Mouse (Mus musculus): ENCODE data around the gene Rpap2. TPM values are rescaled to one million over a fixed set of nuclear protein-coding genes. Genes with fewer than 3 reads are reported as not detected.

Rpap2 gene
- 18.4 and 18.7 TPM in 2 replicates for polyA plus RNA-seq (2015; fragmentation: Nextera tagmentation; extraction: Ambion mirVana)

- no peaks in the 10 kb centered on the region for H3K27me3 ChIP-seq
- H3K9ac ChIP-seq: peak within 1 kb of the TSS; percentile 68
- no peaks in the 10 kb centered on the region for H3K9me3 ChIP-seq
- peak within 1 kb of the TSS; percentile 51 for H3K4me2 ChIP-seq
- H3K4me3 ChIP-seq: peak within 1 kb of the TSS; percentile 81
- under 1% methylated on average over 47 of the region's 64 CpGs for WGBS
- peaks cover 15% of the 10 kb centered on the region for H3K36me3 ChIP-seq
- peak; percentile 94 for ATAC-seq (ENCODE audit: insufficient number of reproducible peaks, low FRiP score, low TSS enrichment, low read depth)
- peak within 1 kb of the TSS; percentile 88 for H3K27ac ChIP-seq
- H3K4me1 ChIP-seq: peaks cover 5% of the 10 kb centered on the region
Observed at GRCm38 (mm10) chr5:107597301-107598077, at the start of gene Rpap2, which contains the start of gene Glmn. Gene Rpap2, plus strand, starts transcription at chr5:107597373. Gene Glmn, minus strand, starts transcription at chr5:107597888.

- Histone ChIP-seq H3K27ac (no peak overlapping the region), H3K4me2 (no peak overlapping the region), H3K9me3 (no peaks in the 10 kb centered on the region), H3K9ac (no peak overlapping the region), H3K4me3 (no peak overlapping the region), H3K4me1 (no peaks in the 10 kb centered on the region), H3K27me3 (no peaks in the 10 kb centered on the region), H3K36me3 (peaks cover 17% of the 10 kb centered on the region)
- WGBS: 86% methylated on average over 3 of the region's 3 CpGs
- ATAC-seq (ENCODE audit: insufficient number of reproducible peaks, low FRiP score, low TSS enrichment, low read depth): no peak
Observed at GRCm38 (mm10) chr5:107547955-107548354, 49.2 kb upstream of the Rpap2 start.

GRCm38 (mm10) chr5:107548444-107548843 is 48.7 kb upstream of the Rpap2 start:
- H3K36me3 ChIP-seq: peaks cover 17% of the 10 kb centered on the region
- no peaks in the 10 kb centered on the region for H3K9me3 ChIP-seq
- H3K4me2 ChIP-seq: no peak overlapping the region
- H3K27me3 ChIP-seq: no peaks in the 10 kb centered on the region
- no peak for ATAC-seq (ENCODE audit: insufficient number of reproducible peaks, low FRiP score, low TSS enrichment, low read depth)
- no peak overlapping the region for H3K4me3 ChIP-seq
- H3K27ac ChIP-seq: no peak overlapping the region
- no peak overlapping the region for H3K9ac ChIP-seq
- no peaks in the 10 kb centered on the region for H3K4me1 ChIP-seq
- WGBS: 86% methylated on average over 3 of the region's 3 CpGs

- no peak overlapping the region for H3K4me2 ChIP-seq
- H3K36me3 ChIP-seq: peaks cover 49% of the 10 kb centered on the region
- H3K9me3 ChIP-seq: no peaks in the 10 kb centered on the region
- no peak overlapping the region for H3K4me3 ChIP-seq
- H3K27ac ChIP-seq: no peak overlapping the region
- H3K27me3 ChIP-seq: no peaks in the 10 kb centered on the region
- WGBS: 56% methylated on average over 5 of the region's 5 CpGs
- no peak overlapping the region for H3K9ac ChIP-seq
- no peaks in the 10 kb centered on the region for H3K4me1 ChIP-seq
- no peak for ATAC-seq (ENCODE audit: insufficient number of reproducible peaks, low FRiP score, low TSS enrichment, low read depth)
Observed at GRCm38 (mm10) chr5:107554336-107554735, 42.8 kb upstream of the Rpap2 start.

GRCm38 (mm10) chr5:107556969-107557368 is 40.2 kb upstream of the Rpap2 start:
- no peaks in the 10 kb centered on the region for H3K9me3 ChIP-seq
- 76% methylated on average over 3 of the region's 3 CpGs for WGBS
- no peak overlapping the region for H3K27ac ChIP-seq
- no peak overlapping the region for H3K4me3 ChIP-seq
- H3K9ac ChIP-seq: no peak overlapping the region
- H3K4me1 ChIP-seq: no peaks in the 10 kb centered on the region
- no peaks in the 10 kb centered on the region for H3K27me3 ChIP-seq
- no peak for ATAC-seq (ENCODE audit: insufficient number of reproducible peaks, low FRiP score, low TSS enrichment, low read depth)
- peaks cover 59% of the 10 kb centered on the region for H3K36me3 ChIP-seq
- no peak overlapping the region for H3K4me2 ChIP-seq

GRCm38 (mm10) chr5:107569148-107569547 is 28.0 kb upstream of the Rpap2 start:
- Histone ChIP-seq H3K9me3 (no peaks in the 10 kb centered on the region), H3K27ac (no peak overlapping the region), H3K27me3 (no peaks in the 10 kb centered on the region), H3K9ac (no peak overlapping the region), H3K4me3 (no peak overlapping the region), H3K4me1 (no peaks in the 10 kb centered on the region), H3K36me3 (peaks cover 51% of the 10 kb centered on the region), H3K4me2 (no peak overlapping the region)
- ATAC-seq (ENCODE audit: insufficient number of reproducible peaks, low FRiP score, low TSS enrichment, low read depth): no peak
- WGBS: 97% methylated on average over 9 of the region's 9 CpGs

- Histone ChIP-seq H3K27ac (peak overlapping the region; percentile 88; the same call in 1 of the 2 replicates), H3K9ac (peak overlapping the region; percentile 35; the same call in 1 of the 2 replicates), H3K4me2 (peak overlapping the region; percentile 51), H3K27me3 (no peaks in the 10 kb centered on the region), H3K36me3 (peaks cover 16% of the 10 kb centered on the region), H3K4me1 (peaks cover 5% of the 10 kb centered on the region), H3K4me3 (peak overlapping the region; percentile 81), H3K9me3 (no peaks in the 10 kb centered on the region)
- no peak for ATAC-seq (ENCODE audit: insufficient number of reproducible peaks, low FRiP score, low TSS enrichment, low read depth)
- 22% methylated on average over 4 of the region's 4 CpGs for WGBS
Observed at GRCm38 (mm10) chr5:107598380-107598779, 1.2 kb downstream of the Rpap2 start.

- Histone ChIP-seq H3K4me3 (no peak overlapping the region), H3K9ac (no peak overlapping the region), H3K27ac (no peak overlapping the region), H3K4me2 (no peak overlapping the region), H3K36me3 (peaks cover 32% of the 10 kb centered on the region), H3K4me1 (no peaks in the 10 kb centered on the region), H3K9me3 (no peaks in the 10 kb centered on the region), H3K27me3 (no peaks in the 10 kb centered on the region)
- ATAC-seq (ENCODE audit: insufficient number of reproducible peaks, low FRiP score, low TSS enrichment, low read depth): no peak
- 4% methylated on average over 2 of the region's 2 CpGs for WGBS
Observed at GRCm38 (mm10) chr5:107611224-107611623, 14.1 kb downstream of the Rpap2 start.

GRCm38 (mm10) chr5:107617986-107618385 is 20.8 kb downstream of the Rpap2 start:
- H3K9ac ChIP-seq: no peak overlapping the region
- no peaks in the 10 kb centered on the region for H3K9me3 ChIP-seq
- 87% methylated on average over 6 of the region's 6 CpGs for WGBS
- no peaks in the 10 kb centered on the region for H3K4me1 ChIP-seq
- H3K4me2 ChIP-seq: no peak overlapping the region
- ATAC-seq (ENCODE audit: insufficient number of reproducible peaks, low FRiP score, low TSS enrichment, low read depth): no peak
- no peaks in the 10 kb centered on the region for H3K27me3 ChIP-seq
- no peak overlapping the region for H3K27ac ChIP-seq
- no peak overlapping the region for H3K4me3 ChIP-seq
- H3K36me3 ChIP-seq: peaks cover 43% of the 10 kb centered on the region

GRCm38 (mm10) chr5:107621327-107621726 is 24.2 kb downstream of the Rpap2 start:
- peaks cover 43% of the 10 kb centered on the region for H3K36me3 ChIP-seq
- no peaks in the 10 kb centered on the region for H3K4me1 ChIP-seq
- no peak for ATAC-seq (ENCODE audit: insufficient number of reproducible peaks, low FRiP score, low TSS enrichment, low read depth)
- 89% methylated on average over 3 of the region's 3 CpGs for WGBS
- no peak overlapping the region for H3K4me3 ChIP-seq
- no peaks in the 10 kb centered on the region for H3K27me3 ChIP-seq
- no peak overlapping the region for H3K9ac ChIP-seq
- H3K4me2 ChIP-seq: no peak overlapping the region
- no peaks in the 10 kb centered on the region for H3K9me3 ChIP-seq
- no peak overlapping the region for H3K27ac ChIP-seq

GRCm38 (mm10) chr5:107633651-107634050 is 36.5 kb downstream of the Rpap2 start:
- no peak overlapping the region for H3K4me2 ChIP-seq
- no peaks in the 10 kb centered on the region for H3K9me3 ChIP-seq
- H3K27ac ChIP-seq: no peak overlapping the region
- H3K36me3 ChIP-seq: peaks cover 19% of the 10 kb centered on the region
- 91% methylated on average over 4 of the region's 4 CpGs for WGBS
- no peaks in the 10 kb centered on the region for H3K4me1 ChIP-seq
- no peak overlapping the region for H3K4me3 ChIP-seq
- H3K9ac ChIP-seq: no peak overlapping the region
- no peaks in the 10 kb centered on the region for H3K27me3 ChIP-seq
- no peak for ATAC-seq (ENCODE audit: insufficient number of reproducible peaks, low FRiP score, low TSS enrichment, low read depth)

GRCm38 (mm10) chr5:107637106-107637505 is 39.9 kb downstream of the Rpap2 start:
- WGBS: 96% methylated on average over 1 of the region's 1 CpGs
- no peak for ATAC-seq (ENCODE audit: insufficient number of reproducible peaks, low FRiP score, low TSS enrichment, low read depth)

More at GRCm38 (mm10) chr5:107637106-107637505, 39.9 kb downstream of the Rpap2 start:
- H3K27me3 ChIP-seq: no peaks in the 10 kb centered on the region
- no peak overlapping the region for H3K4me2 ChIP-seq
- no peaks in the 10 kb centered on the region for H3K4me1 ChIP-seq
- H3K9ac ChIP-seq: no peak overlapping the region
- no peaks in the 10 kb centered on the region for H3K9me3 ChIP-seq
- H3K27ac ChIP-seq: no peak overlapping the region
- H3K4me3 ChIP-seq: no peak overlapping the region
- peaks cover 8% of the 10 kb centered on the region for H3K36me3 ChIP-seq

All from limb, embryonic 15.5 days (tissue).